38 mouse cellular contexts compared by ENCODE assay signal in genomic region chrX:103614700-103615233, GRCm38 (mm10). TPM values are rescaled to one million over a fixed set of nuclear protein-coding genes. Genes with fewer than 3 reads are reported as not detected.
A peak's percentile ranks its signal among the peaks of the same experiment; 100 is the strongest.
DNase-seq lines count a peak whose midpoint lies in the region; ATAC-seq and TF ChIP-seq lines count a peak whose summit lies in the region.
"Had no signal": no experiment of that assay in that cellular context is flagged by ENCODE, and none has a peak within 500 bp of the region (broad histone marks: within the 10 kb centered on the region; RNA-seq: fewer than 3 reads in every experiment).

No protein-coding gene starts in this region.

- H3K9ac ChIP-seq in CH12.LX (ENCODE audit: insufficient read depth, low read depth): peak overlapping the region; percentile 98
- peak overlapping the region; percentile 26; the same call in 1 of the 2 replicates for H3K9ac ChIP-seq in ES-E14 (ENCODE audit: insufficient read depth, low read depth, low read length, poor library complexity, severe bottlenecking)
- H3K9ac ChIP-seq: embryonic facial prominence, embryonic 12.5 days; hindbrain, embryonic 15.5 days; limb, embryonic 15.5 days; neural tube, embryonic 12.5 days had no signal

- TF ChIP-seq RAD21 in CH12.LX (IDR thresholded peaks at IDR 0.05; ENCODE audit: low read depth, low read length): no peak

- ATAC-seq in cerebellum, adult (ENCODE audit: insufficient number of reproducible peaks, low FRiP score, low TSS enrichment): no peak
- ATAC-seq: CD4-positive, CD25-positive, alpha-beta regulatory T cell, adult 4 months; forebrain, embryonic 14.5 days; lung, postnatal 0 days had no signal

- 92% methylated on average over 24 of the region's 24 CpGs for WGBS in kidney, adult 2 months

- no peaks in the 10 kb centered on the region for H3K4me1 ChIP-seq in kidney, adult 2 months (ENCODE audit: control insufficient read depth, insufficient read depth, low read length)
- H3K4me1 ChIP-seq in CH12.LX (ENCODE audit: control insufficient read depth in 1 of 2, insufficient read depth in 2 of 2) (0 out of 4 replicates have a peak, but pooled peaks cover 0 to 7% of the 10 kb centered on the region in 2 experiments), ES-E14 (ENCODE audit: control insufficient read depth in 2 of 2, insufficient read depth in 2 of 2, low read length in 2 of 2, poor library complexity in 1 of 2) (peaks cover 0 to 3% of the 10 kb centered on the region in 2 experiments; a peak in 1 of 4 replicates)
- H3K4me1 ChIP-seq: embryonic facial prominence, embryonic 12.5 days; neural tube, embryonic 12.5 days had no signal

- TF ChIP-seq CTCF in kidney, adult 2 months (conservative IDR thresholded peaks at IDR 0.05; ENCODE audit: insufficient read depth, insufficient read length, low read depth, low read length): no peak
- peak in 1 of 2 experiments; percentile 37; a peak in 2 of 4 replicates for TF ChIP-seq CTCF in CH12.LX (conservative IDR thresholded peaks at IDR 0.05 in 1 of 2, IDR thresholded peaks at IDR 0.05 in 1 of 2; ENCODE audit: low read depth in 2 of 2, low read length in 2 of 2)

- no peak for TF ChIP-seq EP300 in CH12.LX (IDR thresholded peaks at IDR 0.05; ENCODE audit: low read length)

- peaks cover 1% of the 10 kb centered on the region; the same call in 1 of the 2 replicates for H3K36me3 ChIP-seq in kidney, adult 2 months (ENCODE audit: control insufficient read depth, insufficient read depth, low read length)
- H3K36me3 ChIP-seq in CH12.LX (replicated peaks in 1 of 2; ENCODE audit: control insufficient read depth in 1 of 2, insufficient read depth in 1 of 2, low read length in 1 of 2): peaks cover 3 to 9% of the 10 kb centered on the region in 2 experiments
- H3K36me3 ChIP-seq in ES-E14 (ENCODE audit: control insufficient read depth, insufficient read depth, low read length, poor library complexity, severe bottlenecking): peaks cover 7% of the 10 kb centered on the region

- in situ Hi-C loops in CH12.LX (cut with MboI; ENCODE audit: low pct_ligation_motif_present, low pct_unique_long_range_greater_than_20kb, low sequenced_read_pairs) (no loop called here), ES-E14 (cut with MboI; ENCODE audit: low sequenced_read_pairs in 2 of 2, unreplicated experiment in 2 of 2) (no loop called here)

- H3K9me3 ChIP-seq in CH12.LX (replicated peaks; ENCODE audit: low read length) (no peaks in the 10 kb centered on the region), ES-E14 (ENCODE audit: control insufficient read depth, insufficient read depth, low read depth, low read length) (no peaks in the 10 kb centered on the region)
- H3K9me3 ChIP-seq: embryonic facial prominence, embryonic 12.5 days; hindbrain, embryonic 15.5 days; limb, embryonic 10.5 days; limb, embryonic 15.5 days; liver, embryonic 13.5 days; neural tube, embryonic 12.5 days had no signal

- peak; percentile 20 for DNase-seq in cerebellum, adult 8-10 months
- DNase-seq in kidney, postnatal 10 days: peak; percentile 6
- DNase-seq in kidney, adult 2 months: no peak
- peak; percentile 70 for DNase-seq in CH12.LX (ENCODE audit: extremely low read depth)
- no peak for DNase-seq in ES-E14 (ENCODE audit: low read depth, low spot score)
- DNase-seq in left cerebral cortex, postnatal 10 days (ENCODE audit: extremely low spot score in 1 of 2, low spot score in 2 of 2): no peak
- DNase-seq in layer of hippocampus, postnatal 25 days (ENCODE audit: extremely low spot score in 1 of 2, low spot score in 1 of 2): no peak
- DNase-seq: adrenal gland, postnatal 25 days; embryo, embryonic 11 days; gastrocnemius, postnatal 14 days; heart, postnatal 4 days; kidney, adult 18-20 months; kidney, postnatal 4 days; layer of hippocampus, postnatal 36 days; liver, embryonic 13.5 days; lung, adult 18-20 months; lung, postnatal 4 days; midbrain, embryonic 14.5 days; right cerebral cortex, adult 18-20 months; thymus, adult 18-20 months; thymus, postnatal 25 days had no signal

- H3K27me3 ChIP-seq in kidney, adult 2 months (replicated peaks; ENCODE audit: control insufficient read depth, insufficient read depth, low read length): no peaks in the 10 kb centered on the region
- no peaks in the 10 kb centered on the region for H3K27me3 ChIP-seq in CH12.LX (replicated peaks)
- H3K27me3 ChIP-seq: embryonic facial prominence, embryonic 12.5 days; hindbrain, embryonic 15.5 days; limb, embryonic 15.5 days; liver, embryonic 13.5 days; neural tube, embryonic 12.5 days had no signal

- no peak overlapping the region for H3K27ac ChIP-seq in kidney, adult 2 months (ENCODE audit: insufficient read depth, low read depth, low read length)
- H3K27ac ChIP-seq in CH12.LX (ENCODE audit: insufficient read depth, low read depth) (peak overlapping the region; percentile 95), ES-E14 (ENCODE audit: insufficient read depth, low read depth, low read length, poor library complexity, severe bottlenecking) (no peak overlapping the region)
- H3K27ac ChIP-seq: embryonic facial prominence, embryonic 12.5 days; hindbrain, embryonic 15.5 days; limb, embryonic 10.5 days; liver, embryonic 13.5 days; neural tube, embryonic 12.5 days; stomach, postnatal 0 days had no signal

- intact Hi-C loops in left cerebral cortex, postnatal 10 days (cut with DNase I): no loop called here

- H3K79me2 ChIP-seq in CH12.LX (replicated peaks; ENCODE audit: control insufficient read depth, extremely low read depth, insufficient read depth, poor library complexity, severe bottlenecking): 0 out of 2 replicates have a peak, but pooled peaks cover 4% of the 10 kb centered on the region

- TF ChIP-seq POLR2A in kidney, adult 2 months (IDR thresholded peaks at IDR 0.05; ENCODE audit: low read depth, low read length): no peak
- peak; percentile 40 for TF ChIP-seq POLR2A in CH12.LX (IDR thresholded peaks at IDR 0.05; ENCODE audit: low read depth, low read length)

- H3K4me3 ChIP-seq in kidney, adult 2 months (ENCODE audit: insufficient read depth, low read depth, low read length): no peak overlapping the region
- H3K4me3 ChIP-seq in CH12.LX (replicated peaks in 1 of 3; ENCODE audit: low read depth in 2 of 3, low read length in 2 of 3, poor library complexity in 1 of 3) (peak overlapping the region; percentile 32 to 71 (median 52)), ES-E14 (ENCODE audit: insufficient read depth in 1 of 2, low read depth in 1 of 2, low read length in 2 of 2, poor library complexity in 1 of 2, severe bottlenecking in 1 of 2) (peak overlapping the region; percentile 19 to 40; a peak in 3 of 4 replicates)
- H3K4me3 ChIP-seq: embryonic facial prominence, embryonic 12.5 days; neural tube, embryonic 12.5 days had no signal

- dilution Hi-C loops in CH12.LX (cut with MboI; ENCODE audit: extremely low pct_ligation_motif_present, extremely low pct_unique_long_range_greater_than_20kb, low sequenced_read_pairs): no loop called here

- peak overlapping the region; percentile 78 for H3K4me2 ChIP-seq in CH12.LX (ENCODE audit: insufficient read depth, low read depth, poor library complexity, severe bottlenecking)
- H3K4me2 ChIP-seq: heart, embryonic 11.5 days had no signal

TF ChIP-seq in CH12.LX, 34 proteins besides CTCF, POLR2A, EP300 and RAD21 (continues in another document):
- no peak; the same call in 1 of the 2 replicates for TF ChIP-seq SIN3A (IDR thresholded peaks at IDR 0.05; ENCODE audit: low read length)
- no peak for TF ChIP-seq POLR2AphosphoS2 (IDR thresholded peaks at IDR 0.05; ENCODE audit: low read depth, low read length)
- no peak for TF ChIP-seq ELF1 (IDR thresholded peaks at IDR 0.05; ENCODE audit: low read depth, low read length)
- 0 out of 2 replicates have a peak, but pooled peaks have one; percentile 52 for TF ChIP-seq UBTF (IDR thresholded peaks at IDR 0.05; ENCODE audit: low read depth, low read length)
- no peak for TF ChIP-seq MAZ (IDR thresholded peaks at IDR 0.05; ENCODE audit: low read depth, low read length)
- no peak for TF ChIP-seq USF1 (IDR thresholded peaks at IDR 0.05; ENCODE audit: low read depth, low read length)
- no peak for TF ChIP-seq ETS1 (conservative IDR thresholded peaks at IDR 0.05; ENCODE audit: low read depth, low read length)
- TF ChIP-seq NRF1 (IDR thresholded peaks at IDR 0.05; ENCODE audit: low read depth, low read length): peak; percentile 46
- no peak for TF ChIP-seq RCOR1 (conservative IDR thresholded peaks at IDR 0.05; ENCODE audit: low read depth, low read length)
- no peak for TF ChIP-seq HCFC1 (IDR thresholded peaks at IDR 0.05; ENCODE audit: low read depth, low read length)
- TF ChIP-seq JUND (conservative IDR thresholded peaks at IDR 0.05; ENCODE audit: low read depth, low read length): no peak
- TF ChIP-seq TCF12 (IDR thresholded peaks at IDR 0.05; ENCODE audit: low read depth, low read length): peak; percentile 27; the same call in 1 of the 2 replicates
- peak; percentile 76 for TF ChIP-seq BHLHE40 (IDR thresholded peaks at IDR 0.05; ENCODE audit: low read depth, low read length)

TF ChIP-seq in ES-E14, 5 proteins besides CTCF, POLR2A, EP300 and RAD21:
- TF ChIP-seq MAFK (IDR thresholded peaks at IDR 0.05; ENCODE audit: insufficient read depth, low read depth, low read length) (no peak), CHD2 (IDR thresholded peaks at IDR 0.05; ENCODE audit: low read depth, low read length) (no peak), ZNF384 (IDR thresholded peaks at IDR 0.05; ENCODE audit: low read depth, low read length) (no peak), ZC3H11A (IDR thresholded peaks at IDR 0.05; ENCODE audit: borderline replicate concordance, low read depth, low read length) (no peak), HCFC1 (IDR thresholded peaks at IDR 0.05; ENCODE audit: borderline replicate concordance, insufficient read depth, low read length) (no peak)
TF ChIP-seq in ES-E14: peak in this region for 0.

RNA-seq across cellular contexts. Expression of gene Zcchc13, which starts 15.6 kb away (rescaled TPM):
- polyA plus RNA-seq in kidney, adult 2 months (2012; rRNA removed): 0.09 and 0.19 TPM in 2 replicates
- 0.71 and 1.7 TPM in 2 replicates for total RNA-seq in CH12.LX (2012; rRNA removed)
- not detected in 2 replicates for total RNA-seq in CH12.LX (2014; rRNA removed)
- polyA plus RNA-seq in CH12.LX (2012; ENCODE audit: insufficient read length, low read depth): not detected in 2 replicates
- not detected in 2 replicates for total RNA-seq in ES-E14 (2012; rRNA removed)
- total RNA-seq in left cerebral cortex, postnatal 10 days (2021): not detected
- not detected for total RNA-seq in layer of hippocampus, postnatal 25 days (2021)
- total RNA-seq: adrenal gland, adult 18-20 months; adrenal gland, postnatal 25 days; gastrocnemius, postnatal 14 days; granulocyte monocyte progenitor cell, adult 5-6 weeks; heart, postnatal 4 days; layer of hippocampus, adult 8-10 months; layer of hippocampus, postnatal 36 days had no signal
- polyA plus RNA-seq: CD4-positive, CD25-positive, alpha-beta regulatory T cell, adult 4 months; embryonic facial prominence, embryonic 12.5 days; forebrain, embryonic 14.5 days; heart, embryonic 11.5 days; heart, embryonic 16.5 days; hindbrain, embryonic 15.5 days; intestine, embryonic 14.5 days; kidney, embryonic 16.5 days; limb, embryonic 10.5 days; limb, embryonic 15.5 days; liver, embryonic 13.5 days; lung, postnatal 0 days; midbrain, embryonic 14.5 days; neural tube, embryonic 12.5 days; stomach, postnatal 0 days had no signal

Comparison
In these comparisons a context has a peak if more than half of its experiments do, and no peak if none do; other contexts are left out.
1. DNase-seq: peak in cerebellum, adult 8-10 months (single experiment), kidney, postnatal 10 days (single experiment) and CH12.LX (single experiment); none in kidney, adult 2 months (single experiment), ES-E14 (single experiment), left cerebral cortex, postnatal 10 days (0 of 2) and layer of hippocampus, postnatal 25 days (0 of 2).